Comparison of ENCODE assay signal across 8 mouse cellular contexts in the genomic region with DNA sequence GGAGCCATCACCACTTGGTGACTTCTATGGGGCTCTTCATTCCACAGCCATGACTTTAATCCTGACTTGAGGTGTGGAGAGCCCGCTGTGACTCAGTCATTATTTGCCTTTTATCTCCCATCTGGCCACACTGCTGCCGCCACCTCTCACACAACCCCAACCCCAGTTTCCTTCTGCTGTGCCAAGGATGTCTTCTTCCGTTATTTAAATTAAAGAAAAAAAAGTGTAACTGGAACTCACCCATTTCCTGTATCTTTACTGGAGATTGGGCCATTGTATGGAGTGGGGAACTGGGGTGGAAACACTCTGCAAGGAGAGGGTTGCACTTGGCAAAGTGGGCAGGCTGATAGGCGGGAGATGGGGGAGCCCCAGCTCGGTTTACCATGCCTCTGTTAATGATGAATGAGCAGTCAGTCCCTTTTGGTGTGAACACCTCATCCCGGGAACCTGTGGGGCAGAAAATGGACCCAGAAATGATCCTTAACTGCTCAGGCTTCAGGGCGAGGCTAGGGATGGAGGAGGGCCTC. TPM values are rescaled to one million over a fixed set of nuclear protein-coding genes. Genes with fewer than 3 reads are reported as not detected.
A peak's percentile ranks its signal among the peaks of the same experiment; 100 is the strongest.
DNase-seq lines count a peak whose midpoint lies in the region; ATAC-seq and TF ChIP-seq lines count a peak whose summit lies in the region.

No protein-coding gene starts in this region.

- H3K27ac ChIP-seq in kidney, embryonic 15.5 days: peak overlapping the region; percentile 89; the same call in 1 of the 2 replicates
- 0 out of 2 replicates have a peak overlapping the region, but pooled peaks have one; percentile 32 for H3K27ac ChIP-seq in intestine, embryonic 15.5 days
- peak overlapping the region; percentile 94 for H3K27ac ChIP-seq in midbrain, postnatal 0 days (ENCODE audit: low read depth, low read length)

- no peak for DNase-seq in kidney, postnatal 4 days
- DNase-seq in midbrain, postnatal 0 days (ENCODE audit: low spot score): no peak
- no peak for DNase-seq in spleen, postnatal 14 days (ENCODE audit: low spot score in 2 of 2)
- no peak for DNase-seq in kidney, adult 9 months
- no peak for DNase-seq in adrenal gland, adult (ENCODE audit: inconsistent age in 2 of 2, low spot score in 1 of 2)

- no peaks in the 10 kb centered on the region for H3K9me3 ChIP-seq in kidney, embryonic 15.5 days (replicated peaks)
- no peaks in the 10 kb centered on the region for H3K9me3 ChIP-seq in intestine, embryonic 15.5 days
- H3K9me3 ChIP-seq in midbrain, postnatal 0 days (ENCODE audit: low read length): no peaks in the 10 kb centered on the region

- H3K4me3 ChIP-seq in kidney, embryonic 15.5 days (replicated peaks): peak overlapping the region; percentile 60
- H3K4me3 ChIP-seq in intestine, embryonic 15.5 days (replicated peaks): peak overlapping the region; percentile 64
- peak overlapping the region; percentile 65 for H3K4me3 ChIP-seq in midbrain, postnatal 0 days (ENCODE audit: low read depth, low read length)

- no peaks in the 10 kb centered on the region for H3K27me3 ChIP-seq in kidney, embryonic 15.5 days
- no peaks in the 10 kb centered on the region for H3K27me3 ChIP-seq in intestine, embryonic 15.5 days (replicated peaks)
- H3K27me3 ChIP-seq in midbrain, postnatal 0 days (ENCODE audit: insufficient read depth, low read length): no peaks in the 10 kb centered on the region

- H3K4me1 ChIP-seq in kidney, embryonic 15.5 days: peaks cover 62% of the 10 kb centered on the region
- peaks cover 37% of the 10 kb centered on the region for H3K4me1 ChIP-seq in intestine, embryonic 15.5 days (replicated peaks)
- H3K4me1 ChIP-seq in midbrain, postnatal 0 days (ENCODE audit: insufficient read depth, low read length): peaks cover 17% of the 10 kb centered on the region

- peak overlapping the region; percentile 83 for H3K4me2 ChIP-seq in kidney, embryonic 15.5 days
- peak overlapping the region; percentile 97 for H3K4me2 ChIP-seq in intestine, embryonic 15.5 days (replicated peaks)
- H3K4me2 ChIP-seq in midbrain, postnatal 0 days (ENCODE audit: low read depth, low read length, poor library complexity, severe bottlenecking): peak overlapping the region; percentile 88

- peaks cover 44% of the 10 kb centered on the region for H3K36me3 ChIP-seq in kidney, embryonic 15.5 days
- peaks cover 24% of the 10 kb centered on the region for H3K36me3 ChIP-seq in intestine, embryonic 15.5 days
- peaks cover 30% of the 10 kb centered on the region for H3K36me3 ChIP-seq in midbrain, postnatal 0 days (ENCODE audit: insufficient read depth, low read length)

- ATAC-seq in kidney, embryonic 15.5 days (replicated peaks; ENCODE audit: low FRiP score): peak; percentile 1; the same call in 1 of the 2 replicates
- peak; percentile 46 for ATAC-seq in common myeloid progenitor, adult 5-6 weeks (replicated peaks; ENCODE audit: low read depth, poor library complexity, severe bottlenecking)
- ATAC-seq in intestine, embryonic 15.5 days: no peak; the same call in 1 of the 2 replicates
- 0 out of 2 replicates have a peak, but pooled peaks have one; percentile 1 for ATAC-seq in midbrain, postnatal 0 days (ENCODE audit: low FRiP score)

- 43% methylated on average over 7 of the region's 7 CpGs for WGBS in kidney, embryonic 15.5 days
- 47% methylated on average over 7 of the region's 7 CpGs for WGBS in intestine, embryonic 15.5 days
- WGBS in midbrain, postnatal 0 days: 48% methylated on average over 7 of the region's 7 CpGs

- no peak for TF ChIP-seq CTCF in midbrain, postnatal 0 days (IDR thresholded peaks at IDR 0.05)

- no peak overlapping the region for H3K9ac ChIP-seq in kidney, embryonic 15.5 days
- H3K9ac ChIP-seq in intestine, embryonic 15.5 days: peak overlapping the region; percentile 82; the same call in 1 of the 2 replicates
- H3K9ac ChIP-seq in midbrain, postnatal 0 days (replicated peaks; ENCODE audit: low read length, poor library complexity, severe bottlenecking): peak overlapping the region; percentile 90

RNA-seq across cellular contexts. Expression of gene Fam189b, which starts 0.3 kb away (rescaled TPM):
- polyA plus RNA-seq in kidney, embryonic 15.5 days (2015; fragmentation: Nextera tagmentation; extraction: Ambion mirVana): 37.1 and 50.4 TPM in 2 replicates
- total RNA-seq in common myeloid progenitor, adult 5-6 weeks (2017): 4.5 and 8.6 TPM in 2 replicates
- polyA plus RNA-seq in intestine, embryonic 15.5 days (2015; fragmentation: Nextera tagmentation; extraction: Ambion mirVana): 17.9 and 19.3 TPM in 2 replicates
- total RNA-seq in midbrain, postnatal 0 days (2014; rRNA removed): 12.7 and 22.2 TPM in 2 replicates
- 32.5 and 37.5 TPM in 2 replicates for polyA plus RNA-seq in midbrain, postnatal 0 days (2015; fragmentation: Nextera tagmentation; extraction: Ambion mirVana)

RNA-seq across cellular contexts. Expression of gene Scamp3, which starts 5.3 kb away (rescaled TPM):
- polyA plus RNA-seq in kidney, embryonic 15.5 days (2015; fragmentation: Nextera tagmentation; extraction: Ambion mirVana): 122 and 133 TPM in 2 replicates
- total RNA-seq in common myeloid progenitor, adult 5-6 weeks (2017): 29.2 and 46.9 TPM in 2 replicates
- 115 and 124 TPM in 2 replicates for polyA plus RNA-seq in intestine, embryonic 15.5 days (2015; fragmentation: Nextera tagmentation; extraction: Ambion mirVana)
- total RNA-seq in midbrain, postnatal 0 days (2014; rRNA removed): 71.1 and 84.8 TPM in 2 replicates
- polyA plus RNA-seq in midbrain, postnatal 0 days (2015; fragmentation: Nextera tagmentation; extraction: Ambion mirVana): 151 and 158 TPM in 2 replicates

RNA-seq across cellular contexts. Expression of gene Clk2, which starts 18.0 kb away (rescaled TPM):
- polyA plus RNA-seq in kidney, embryonic 15.5 days (2015; fragmentation: Nextera tagmentation; extraction: Ambion mirVana): 28.4 and 32.0 TPM in 2 replicates
- 48.5 and 80.8 TPM in 2 replicates for total RNA-seq in common myeloid progenitor, adult 5-6 weeks (2017)
- 21.2 and 25.4 TPM in 2 replicates for polyA plus RNA-seq in intestine, embryonic 15.5 days (2015; fragmentation: Nextera tagmentation; extraction: Ambion mirVana)
- total RNA-seq in midbrain, postnatal 0 days (2014; rRNA removed): 38.9 and 44.5 TPM in 2 replicates
- 12.1 and 12.6 TPM in 2 replicates for polyA plus RNA-seq in midbrain, postnatal 0 days (2015; fragmentation: Nextera tagmentation; extraction: Ambion mirVana)

RNA-seq across cellular contexts. Expression of gene Gba, which starts 20.1 kb away (rescaled TPM):
- 41.4 and 44.0 TPM in 2 replicates for polyA plus RNA-seq in kidney, embryonic 15.5 days (2015; fragmentation: Nextera tagmentation; extraction: Ambion mirVana)
- 37.8 and 41.5 TPM in 2 replicates for total RNA-seq in common myeloid progenitor, adult 5-6 weeks (2017)
- 53.5 and 53.7 TPM in 2 replicates for polyA plus RNA-seq in intestine, embryonic 15.5 days (2015; fragmentation: Nextera tagmentation; extraction: Ambion mirVana)
- total RNA-seq in midbrain, postnatal 0 days (2014; rRNA removed): 56.8 and 64.6 TPM in 2 replicates
- polyA plus RNA-seq in midbrain, postnatal 0 days (2015; fragmentation: Nextera tagmentation; extraction: Ambion mirVana): 46.1 and 48.3 TPM in 2 replicates

RNA-seq across cellular contexts. Expression of gene Hcn3, which starts 22.6 kb away (rescaled TPM):
- 1.6 and 3.1 TPM in 2 replicates for polyA plus RNA-seq in kidney, embryonic 15.5 days (2015; fragmentation: Nextera tagmentation; extraction: Ambion mirVana)
- total RNA-seq in common myeloid progenitor, adult 5-6 weeks (2017): 0.37 and 0.53 TPM in 2 replicates
- polyA plus RNA-seq in intestine, embryonic 15.5 days (2015; fragmentation: Nextera tagmentation; extraction: Ambion mirVana): 2.4 and 2.6 TPM in 2 replicates
- total RNA-seq in midbrain, postnatal 0 days (2014; rRNA removed): 94.8 and 97.8 TPM in 2 replicates
- 44.8 and 46.7 TPM in 2 replicates for polyA plus RNA-seq in midbrain, postnatal 0 days (2015; fragmentation: Nextera tagmentation; extraction: Ambion mirVana)

Comparison
In these comparisons a context has a peak if more than half of its experiments do, and no peak if none do; other contexts are left out.
1. H3K27ac ChIP-seq: peak in every context shown above with its lines; median percentile 94 in midbrain, postnatal 0 days; 89 in kidney, embryonic 15.5 days; 32 in intestine, embryonic 15.5 days.